Mouse (Mus musculus) C2C12 (cell line): ENCODE data around the gene Ephb4.
A peak's percentile ranks its signal among the peaks of the same experiment; 100 is the strongest.

Source experiments
- CEBPB ChIP-seq: IDR thresholded peaks from one replicate; pipeline ENCODE4 v1.6.1; 2011; ENCODE audit warnings: low read depth, mild to moderate bottlenecking, control low read depth, moderate library complexity
- CTCF ChIP-seq: IDR thresholded peaks from one replicate; pipeline ENCODE4 v1.5.1; 2011; ENCODE audit not compliant: control insufficient read depth, insufficient read depth, insufficient read length
- FOSL1 ChIP-seq: IDR thresholded peaks from one replicate; pipeline ENCODE4 v1.8.0; 2011; ENCODE audit warnings: mild to moderate bottlenecking, low read length; ENCODE audit not compliant: poor library complexity, insufficient read depth, severe bottlenecking
- MYOG ChIP-seq: IDR thresholded peaks from one replicate; pipeline ENCODE4 v1.6.1; 2011; ENCODE audit not compliant: control insufficient read depth, insufficient read length; ENCODE audit errors: extremely low read depth
- USF1 ChIP-seq: IDR thresholded peaks from one replicate; pipeline ENCODE4 v1.6.1; 2011; ENCODE audit warnings: low read depth, mild to moderate bottlenecking, control low read depth, moderate library complexity

DNA sequence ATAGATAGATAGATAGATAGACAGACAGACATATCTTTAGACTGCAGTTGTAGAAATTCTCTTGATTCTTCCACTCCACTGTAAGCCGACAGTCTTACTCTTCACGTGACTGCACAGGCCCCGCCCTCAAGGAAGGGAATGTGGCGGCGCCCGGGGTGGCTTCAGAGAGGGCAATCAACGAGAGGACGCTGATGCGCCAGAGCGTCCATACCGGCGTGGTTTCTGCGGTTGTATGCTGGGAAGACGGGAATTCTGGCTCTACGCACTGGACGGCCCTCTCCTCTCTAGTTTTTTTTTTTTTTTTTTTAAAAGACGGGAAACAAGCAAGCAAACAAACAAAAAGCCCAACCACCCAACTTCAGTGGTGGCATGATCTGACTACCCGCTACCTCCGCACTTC, 11.7 kb upstream of the Ephb4 start:
- no peak for TF ChIP-seq FOSL1
- TF ChIP-seq CTCF, result no peak
- no peak for TF ChIP-seq CEBPB
- TF ChIP-seq USF1, result peak; percentile 99
- TF ChIP-seq MYOG, result no peak
